Mouse (Mus musculus): Measurements from ENCODE around the gene 2510039O18Rik.

DNA sequence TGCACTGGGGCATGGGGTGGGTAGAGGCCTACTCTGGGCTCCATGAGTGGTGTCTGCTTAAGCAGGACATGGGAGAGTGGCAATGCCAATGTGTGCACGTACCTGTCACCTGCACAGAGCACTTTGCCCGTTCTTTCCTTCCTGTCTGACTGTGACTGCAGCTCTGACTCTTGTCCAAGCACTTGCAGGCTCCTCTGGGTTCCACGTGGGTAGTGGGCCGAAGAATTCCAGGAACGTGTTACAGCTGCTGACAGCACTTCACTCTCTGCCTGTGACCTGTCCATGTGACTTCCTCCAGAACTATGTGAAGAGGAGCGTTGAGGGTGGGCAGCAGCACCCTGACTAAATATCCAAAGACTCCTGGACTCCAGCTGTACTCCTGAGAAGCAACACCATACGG is 25.0 kb downstream of the 2510039O18Rik start:
- TF ChIP-seq CTCF (IDR thresholded peaks at IDR 0.05) (no peak), POLR2A (IDR thresholded peaks at IDR 0.05; ENCODE audit: insufficient read depth, low read depth, low read length) (peak; percentile 44; the same call in 1 of the 2 replicates), EP300 (IDR thresholded peaks at IDR 0.05; ENCODE audit: insufficient read depth, low read depth, low read length) (peak; percentile 93)

All from heart, adult 2 months (tissue).